ENCODE assay signal across 17 mouse cellular contexts in the genomic region with DNA sequence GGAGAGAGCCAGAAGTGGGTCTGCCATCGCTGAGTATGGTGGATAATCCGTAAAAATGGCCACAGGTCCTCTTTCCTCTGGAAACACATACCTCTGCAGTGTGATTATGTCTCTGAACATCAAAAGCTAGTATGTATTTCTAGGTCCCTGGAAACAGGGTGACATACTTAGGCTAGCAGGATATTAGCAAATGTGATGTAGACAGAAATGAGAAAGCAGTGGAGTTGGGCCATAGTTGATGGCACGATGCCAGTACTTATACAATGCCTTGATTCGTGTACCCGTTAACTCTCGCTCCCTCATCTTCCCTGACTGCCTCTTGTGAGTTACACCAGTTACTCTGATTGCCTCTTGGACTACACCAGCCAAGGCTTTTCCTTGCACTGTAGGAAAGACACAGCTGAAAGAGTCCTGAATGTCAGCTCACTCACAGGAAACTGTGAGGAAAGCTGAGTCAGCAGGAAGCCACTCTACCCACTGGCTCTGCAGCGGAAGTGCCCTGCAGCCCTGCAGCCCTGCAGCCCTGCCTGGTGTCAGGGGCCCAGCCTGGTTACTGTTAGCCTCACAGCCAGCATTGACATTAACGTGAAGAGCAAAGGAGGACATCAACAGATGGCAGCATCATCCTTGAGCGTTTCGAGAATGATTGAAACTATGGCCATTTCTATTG. TPM values are rescaled to one million over a fixed set of nuclear protein-coding genes. Genes with fewer than 3 reads are reported as not detected.
DNase-seq lines count a peak whose midpoint lies in the region; TF ChIP-seq lines count a peak whose summit lies in the region.
"Had no signal": no experiment of that assay in that cellular context is flagged by ENCODE, and none has a peak within 500 bp of the region (broad histone marks: within the 10 kb centered on the region; RNA-seq: fewer than 3 reads in every experiment).

No protein-coding gene starts in this region.

- 39% methylated on average over 10 of the region's 10 CpGs for WGBS in macrophage (ENCODE audit: missing documents)

- no peak for DNase-seq in testis, postnatal 10 days (ENCODE audit: low spot score)
- peak; percentile 38 for DNase-seq in thymus, postnatal 4 days
- DNase-seq in gastrocnemius, postnatal 36 days: no peak
- DNase-seq in layer of hippocampus, adult 11-12 months (ENCODE audit: low spot score): no peak
- DNase-seq in frontal cortex, postnatal 14 days (ENCODE audit: low spot score in 2 of 2): no peak
- DNase-seq: adrenal gland, adult 2 months; cerebellum, postnatal 14 days; heart, postnatal 36 days; lung, adult 18-20 months; right cerebral cortex, postnatal 4 days had no signal

- TF ChIP-seq CTCF in testis, adult 2 months (IDR thresholded peaks at IDR 0.05; ENCODE audit: control insufficient read depth, insufficient read depth, insufficient replicate concordance, low read depth, low read length): no peak
- TF ChIP-seq CTCF in bone marrow macrophage, adult 2 months (IDR thresholded peaks at IDR 0.05; ENCODE audit: low read depth, low read length): no peak

- peak overlapping the region; percentile 48 for H3K4me3 ChIP-seq in testis, adult 2 months (ENCODE audit: control insufficient read depth, low read depth, low read length)
- H3K4me3 ChIP-seq in bone marrow macrophage, adult 2 months (ENCODE audit: insufficient read depth, low read length): no peak overlapping the region
- H3K4me3 ChIP-seq in macrophage (ENCODE audit: inconsistent target): no peak overlapping the region
- H3K4me3 ChIP-seq: limb, embryonic 10.5 days; myocyte; stomach, embryonic 15.5 days had no signal

- H3K27me3 ChIP-seq in testis, adult 2 months (ENCODE audit: control insufficient read depth, insufficient read depth, low read length): no peaks in the 10 kb centered on the region

- no peak overlapping the region for H3K27ac ChIP-seq in testis, adult 2 months (ENCODE audit: control insufficient read depth, insufficient read depth, low read depth, low read length)
- H3K27ac ChIP-seq in bone marrow macrophage, adult 2 months (ENCODE audit: insufficient read depth, low read depth, low read length): peak overlapping the region; percentile 72
- peak overlapping the region; percentile 46 for H3K27ac ChIP-seq in macrophage
- H3K27ac ChIP-seq: kidney, postnatal 0 days; limb, embryonic 10.5 days; stomach, embryonic 15.5 days had no signal

- no peaks in the 10 kb centered on the region; the same call in 1 of the 2 replicates for H3K4me1 ChIP-seq in testis, adult 2 months (ENCODE audit: control insufficient read depth, insufficient read depth, low read length)
- H3K4me1 ChIP-seq in bone marrow macrophage, adult 2 months (ENCODE audit: control insufficient read depth, insufficient read depth, low read length): peaks cover 27% of the 10 kb centered on the region
- H3K4me1 ChIP-seq: stomach, embryonic 15.5 days had no signal

- intact Hi-C loops in gastrocnemius, postnatal 36 days (cut with DNase I): no loop called here

- no peaks in the 10 kb centered on the region for H3K79me2 ChIP-seq in macrophage (ENCODE audit: inconsistent target)

- H3K36me3 ChIP-seq in testis, adult 2 months (ENCODE audit: control insufficient read depth, insufficient read depth, low read length): no peaks in the 10 kb centered on the region
- H3K36me3 ChIP-seq in macrophage (ENCODE audit: inconsistent target): no peaks in the 10 kb centered on the region
- H3K36me3 ChIP-seq: limb, embryonic 10.5 days; stomach, embryonic 15.5 days had no signal

- no peak for TF ChIP-seq POLR2A in testis, adult 2 months (IDR thresholded peaks at IDR 0.05; ENCODE audit: control insufficient read depth, low read depth, low read length)
- no peak for TF ChIP-seq POLR2A in bone marrow macrophage, adult 2 months (IDR thresholded peaks at IDR 0.05; ENCODE audit: borderline replicate concordance, low read depth, low read length)

RNA-seq across cellular contexts. Expression of gene Lrrn4, which starts 6.9 kb away (rescaled TPM):
- polyA plus RNA-seq in testis, adult 2 months (2012; rRNA removed): 3.9 and 4.3 TPM in 2 replicates
- not detected in 2 replicates for polyA plus RNA-seq in bone marrow macrophage, adult 2 months (2012; ENCODE audit: insufficient read depth, insufficient read length, missing spikeins)
- total RNA-seq in macrophage (2018; cell fraction: chromatin; rRNA removed): 1 to 10 TPM in 1 of 26 experiments, not detected in 25; 1.4 TPM
- not detected for total RNA-seq in macrophage (2018; cell fraction: cytosol; rRNA removed)
- total RNA-seq in macrophage (2018; cell fraction: nucleus; rRNA removed): not detected
- not detected in 3 replicates for polyA plus RNA-seq in macrophage (2018)
- under 1 TPM in 1 of 2 experiments, not detected in 1; 0.08 TPM for total RNA-seq in gastrocnemius, postnatal 36 days (2021)
- polyA plus RNA-seq: myocyte had no signal

RNA-seq across cellular contexts. Expression of gene Crls1, which starts 27.3 kb away (rescaled TPM):
- 115 and 182 TPM in 2 replicates for polyA plus RNA-seq in testis, adult 2 months (2012; rRNA removed)
- polyA plus RNA-seq in bone marrow macrophage, adult 2 months (2012; ENCODE audit: insufficient read depth, insufficient read length, missing spikeins): 21.9 and 27.3 TPM in 2 replicates
- 1 to 10 TPM in 24 of 26 experiments, under 1 TPM in 2; 0.56 to 8.2 (median 2.7) TPM for total RNA-seq in macrophage (2018; cell fraction: chromatin; rRNA removed)
- total RNA-seq in macrophage (2018; cell fraction: cytosol; rRNA removed): 10 to 100 TPM; 11.2 to 19.3 (median 14.3) TPM
- 10 to 100 TPM in 5 of 26 experiments, 1 to 10 TPM in 21; 1.6 to 13.4 (median 6.8) TPM for total RNA-seq in macrophage (2018; cell fraction: nucleus; rRNA removed)
- 16.5 to 24.2 TPM (median 20.4 TPM) in 3 replicates for polyA plus RNA-seq in macrophage (2018)
- 10 to 100 TPM; 12.5 to 13.3 TPM for total RNA-seq in gastrocnemius, postnatal 36 days (2021)

RNA-seq across cellular contexts. Expression of gene Mcm8, which starts 57.9 kb away (rescaled TPM):
- 3.0 and 3.2 TPM in 2 replicates for polyA plus RNA-seq in testis, adult 2 months (2012; rRNA removed)
- 3.0 and 3.8 TPM in 2 replicates for polyA plus RNA-seq in bone marrow macrophage, adult 2 months (2012; ENCODE audit: insufficient read depth, insufficient read length, missing spikeins)
- total RNA-seq in macrophage (2018; cell fraction: chromatin; rRNA removed): 1 to 10 TPM in 16 of 26 experiments, under 1 TPM in 10; 0.12 to 4.4 (median 1.9) TPM
- total RNA-seq in macrophage (2018; cell fraction: cytosol; rRNA removed): 1 to 10 TPM in 21 of 26 experiments, under 1 TPM in 5; 0.88 to 2.0 (median 1.3) TPM
- 1 to 10 TPM in 14 of 26 experiments, under 1 TPM in 11, not detected in 1; 0.30 to 6.7 (median 1.2) TPM for total RNA-seq in macrophage (2018; cell fraction: nucleus; rRNA removed)
- 0.82 to 5.8 TPM (median 1.5 TPM) in 3 replicates for polyA plus RNA-seq in macrophage (2018)
- 1 to 10 TPM in 1 of 2 experiments, under 1 TPM in 1; 0.77 to 1.2 TPM for total RNA-seq in gastrocnemius, postnatal 36 days (2021)

RNA-seq across cellular contexts. Expression of gene Trmt6, which starts 57.9 kb away (rescaled TPM):
- 3.7 and 4.3 TPM in 2 replicates for polyA plus RNA-seq in testis, adult 2 months (2012; rRNA removed)
- 18.0 and 25.5 TPM in 2 replicates for polyA plus RNA-seq in bone marrow macrophage, adult 2 months (2012; ENCODE audit: insufficient read depth, insufficient read length, missing spikeins)
- total RNA-seq in macrophage (2018; cell fraction: chromatin; rRNA removed): 10 to 100 TPM; 24.1 to 93.3 (median 55.8) TPM
- total RNA-seq in macrophage (2018; cell fraction: cytosol; rRNA removed): 10 to 100 TPM; 14.0 to 22.5 (median 18.8) TPM
- 10 to 100 TPM; 16.7 to 66.2 (median 36.7) TPM for total RNA-seq in macrophage (2018; cell fraction: nucleus; rRNA removed)
- 17.7 to 28.3 TPM (median 25.2 TPM) in 3 replicates for polyA plus RNA-seq in macrophage (2018)
- total RNA-seq in gastrocnemius, postnatal 36 days (2021): 1 to 10 TPM; 5.7 to 5.8 TPM
